Mouse (Mus musculus) megakaryocyte-erythroid progenitor cell, adult 5-6 weeks (primary cell): ENCODE results near the gene Rassf5. TPM values are rescaled to one million over a fixed set of nuclear protein-coding genes. Genes with fewer than 3 reads are reported as not detected.
"Not testable (repeated sequence)": the region's sequence is repeated elsewhere in the genome, so short reads cannot be mapped to it uniquely, and the experiment has no call there.

Experiments
- ATAC-seq: replicated peaks from 2 replicates; pipeline ENCODE4 v1.8.0; 2016; ENCODE audit warnings: mild to moderate bottlenecking, inconsistent platforms; ENCODE audit not compliant: severe bottlenecking, poor library complexity, low FRiP score, low TSS enrichment
- total RNA-seq, 2 experiments: library from RNA; stranded (forward) in 1 of 2; stranded (reverse) in 1 of 2; fragments of 200-1000, 215-1000 nt in 1 of 2; fragments of >200 nt in 1 of 2; fragmentation: Nextera tagmentation in 1 of 2; gene quantifications; 2 replicates each; pipeline ENCODE4 v1.2.3; 2014 to 2017

The Rassf5 gene
- total RNA-seq, 2 experiments from 2014 or later: 20.0 to 28.0 TPM

GRCm38 (mm10) chr1:131153018-131153629 is 91.9 kb downstream of the Rassf5 start, which contains the start of gene Eif2d:
Gene Eif2d, plus strand, starts transcription at chr1:131153181.
- ATAC-seq: peak; percentile 99

- ATAC-seq: no peak
Observed at GRCm38 (mm10) chr1:131149496-131149895, 95.6 kb downstream of the Rassf5 start.

GRCm38 (mm10) chr1:131146181-131146614 is 98.9 kb downstream of the Rassf5 start:
- no peak for ATAC-seq

- not testable (repeated sequence) for ATAC-seq
Observed at GRCm38 (mm10) chr1:131145222-131145621, 99.8 kb downstream of the Rassf5 start.

GRCm38 (mm10) chr1:131142472-131142871 is 102.6 kb downstream of the Rassf5 start:
- ATAC-seq: peak; percentile 51

GRCm38 (mm10) chr1:131141449-131141848 is 103.6 kb downstream of the Rassf5 start:
- no peak for ATAC-seq

GRCm38 (mm10) chr1:131139102-131140095 is 105.7 kb downstream of the Rassf5 start:
- no peak for ATAC-seq

- ATAC-seq: peak; percentile 67
Observed at GRCm38 (mm10) chr1:131138191-131139016, 106.7 kb downstream of the Rassf5 start, which contains the start of gene Dyrk3. Gene Dyrk3, minus strand, starts transcription at chr1:131138340.

- no peak for ATAC-seq
Observed at GRCm38 (mm10) chr1:131137717-131138118, 107.3 kb downstream of the Rassf5 start.

GRCm38 (mm10) chr1:131137111-131137510 is 107.9 kb downstream of the Rassf5 start:
- no peak for ATAC-seq

GRCm38 (mm10) chr1:131135960-131136629 is 109.0 kb downstream of the Rassf5 start:
- ATAC-seq: no peak

GRCm38 (mm10) chr1:131134942-131135522 is 110.0 kb downstream of the Rassf5 start:
- ATAC-seq: peak; percentile 26; the same call in 1 of the 2 replicates

GRCm38 (mm10) chr1:131134231-131134630 is 110.8 kb downstream of the Rassf5 start:
- no peak for ATAC-seq

Other genes starting within 250 kb of the Rassf5 start
- not detected in 2 replicates for gene Il10, start 225.4 kb downstream of the Rassf5 start, total RNA-seq (2014; fragmentation: Nextera tagmentation)
- gene Il10, start 225.4 kb downstream of the Rassf5 start, total RNA-seq (2017): not detected in 2 replicates
- gene Mapkapk2, start 147.4 kb downstream of the Rassf5 start, total RNA-seq (2014; fragmentation: Nextera tagmentation): 43.1 and 46.2 TPM in 2 replicates
- gene Mapkapk2, start 147.4 kb downstream of the Rassf5 start, total RNA-seq (2017): 37.1 and 42.6 TPM in 2 replicates
- 18.2 and 19.6 TPM in 2 replicates for gene Dyrk3, start 106.9 kb downstream of the Rassf5 start, total RNA-seq (2014; fragmentation: Nextera tagmentation)
- 20.0 and 31.3 TPM in 2 replicates for gene Dyrk3, start 106.9 kb downstream of the Rassf5 start, total RNA-seq (2017)
- gene Eif2d, start 92.1 kb downstream of the Rassf5 start, total RNA-seq (2014; fragmentation: Nextera tagmentation): 73.6 and 79.4 TPM in 2 replicates
- gene Eif2d, start 92.1 kb downstream of the Rassf5 start, total RNA-seq (2017): 37.4 and 48.3 TPM in 2 replicates
- gene Ikbke, start 34.3 kb upstream of the Rassf5 start, total RNA-seq (2014; fragmentation: Nextera tagmentation): 11.1 and 11.2 TPM in 2 replicates
- gene Ikbke, start 34.3 kb upstream of the Rassf5 start, total RNA-seq (2017): 1.9 and 4.3 TPM in 2 replicates